Mouse (Mus musculus): ENCODE measurements around the gene Ly6g6e. TPM values are rescaled to one million over a fixed set of nuclear protein-coding genes. Genes with fewer than 3 reads are reported as not detected.

Gene Ly6g6e
- total and polyA plus RNA-seq, 2 experiments from 2014 or later, result 0.38 to 2.9 TPM

- Histone ChIP-seq H3K27me3 (ENCODE audit: insufficient read depth, low read length) (no peaks in the 10 kb centered on the region), H3K4me1 (ENCODE audit: insufficient read depth) (no peaks in the 10 kb centered on the region), H3K4me3 (ENCODE audit: low read depth, low read length) (no peak overlapping the region), H3K9ac (no peak overlapping the region), H3K4me2 (ENCODE audit: low read depth) (no peak overlapping the region), H3K9me3 (ENCODE audit: low read length) (no peaks in the 10 kb centered on the region), H3K36me3 (ENCODE audit: insufficient read depth) (peaks cover 47% of the 10 kb centered on the region), H3K27ac (ENCODE audit: low read depth, low read length) (no peak overlapping the region)
- TF ChIP-seq CTCF (IDR thresholded peaks at IDR 0.05; ENCODE audit: low read depth), result no peak
- DNase-seq (no peak), ATAC-seq (no peak)
- 96% methylated on average over 7 of the region's 7 CpGs for WGBS
Measured at GRCm38 (mm10) chr17:35104079-35104478, 27.4 kb downstream of the Ly6g6e start.

- DNase-seq, result no peak
- ATAC-seq, result no peak
- Histone ChIP-seq H3K9me3 (ENCODE audit: low read length) (no peaks in the 10 kb centered on the region), H3K4me1 (ENCODE audit: insufficient read depth) (no peaks in the 10 kb centered on the region), H3K4me3 (ENCODE audit: low read depth, low read length) (no peak overlapping the region), H3K9ac (no peak overlapping the region), H3K27me3 (ENCODE audit: insufficient read depth, low read length) (no peaks in the 10 kb centered on the region), H3K36me3 (ENCODE audit: insufficient read depth) (peaks cover 40% of the 10 kb centered on the region), H3K4me2 (ENCODE audit: low read depth) (no peak overlapping the region), H3K27ac (ENCODE audit: low read depth, low read length) (no peak overlapping the region)
- TF ChIP-seq CTCF (IDR thresholded peaks at IDR 0.05; ENCODE audit: low read depth), result no peak
- WGBS, result 78% methylated on average over 6 of the region's 6 CpGs
Measured at GRCm38 (mm10) chr17:35104754-35105153, 28.1 kb downstream of the Ly6g6e start.

GRCm38 (mm10) chr17:35105740-35106389 lies 29.2 kb downstream of the Ly6g6e start:
- Histone ChIP-seq H3K9ac (no peak overlapping the region), H3K4me2 (ENCODE audit: low read depth) (peak overlapping the region; percentile 24; the same call in 1 of the 2 replicates), H3K4me3 (ENCODE audit: low read depth, low read length) (no peak overlapping the region), H3K4me1 (ENCODE audit: insufficient read depth) (no peaks in the 10 kb centered on the region), H3K36me3 (ENCODE audit: insufficient read depth) (peaks cover 29% of the 10 kb centered on the region), H3K27ac (ENCODE audit: low read depth, low read length) (no peak overlapping the region), H3K27me3 (ENCODE audit: insufficient read depth, low read length) (no peaks in the 10 kb centered on the region), H3K9me3 (ENCODE audit: low read length) (no peaks in the 10 kb centered on the region)
- DNase-seq (peak; percentile 28), ATAC-seq (peak; percentile 46; the same call in 1 of the 2 replicates)
- WGBS, result 21% methylated on average over 13 of the region's 13 CpGs
- peak; percentile 66 for TF ChIP-seq CTCF (IDR thresholded peaks at IDR 0.05; ENCODE audit: low read depth)

GRCm38 (mm10) chr17:35106522-35106921 lies 29.8 kb downstream of the Ly6g6e start:
- H3K9me3 ChIP-seq (ENCODE audit: low read length), result no peaks in the 10 kb centered on the region
- H3K4me3 ChIP-seq (ENCODE audit: low read depth, low read length), result no peak overlapping the region
- no peak overlapping the region for H3K9ac ChIP-seq
- H3K4me1 ChIP-seq (ENCODE audit: insufficient read depth), result no peaks in the 10 kb centered on the region
- TF ChIP-seq CTCF (IDR thresholded peaks at IDR 0.05; ENCODE audit: low read depth), result peak; percentile 55
- DNase-seq, result peak; percentile 19
- H3K27me3 ChIP-seq (ENCODE audit: insufficient read depth, low read length), result no peaks in the 10 kb centered on the region
- H3K4me2 ChIP-seq (ENCODE audit: low read depth), result no peak overlapping the region
- H3K36me3 ChIP-seq (ENCODE audit: insufficient read depth), result peaks cover 22% of the 10 kb centered on the region
- H3K27ac ChIP-seq (ENCODE audit: low read depth, low read length), result no peak overlapping the region
- no peak for ATAC-seq
- WGBS, result 63% methylated on average over 3 of the region's 3 CpGs

GRCm38 (mm10) chr17:35108097-35108496 lies 31.4 kb downstream of the Ly6g6e start, which contains the start of gene Ly6g5c:
Gene Ly6g5c, plus strand, starts transcription at chr17:35108279.
- DNase-seq, result no peak
- 84% methylated on average over 6 of the region's 6 CpGs for WGBS
- no peak within 1 kb of the TSS for H3K27ac ChIP-seq (ENCODE audit: low read depth, low read length)
- no peak within 1 kb of the TSS for H3K4me2 ChIP-seq (ENCODE audit: low read depth)
- H3K4me1 ChIP-seq (ENCODE audit: insufficient read depth), result no peaks in the 10 kb centered on the region
- no peak within 1 kb of the TSS for H3K9ac ChIP-seq
- peaks cover 7% of the 10 kb centered on the region; the same call in 1 of the 2 replicates for H3K36me3 ChIP-seq (ENCODE audit: insufficient read depth)
- no peaks in the 10 kb centered on the region for H3K27me3 ChIP-seq (ENCODE audit: insufficient read depth, low read length)
- no peak within 1 kb of the TSS for H3K4me3 ChIP-seq (ENCODE audit: low read depth, low read length)
- no peak for TF ChIP-seq CTCF (IDR thresholded peaks at IDR 0.05; ENCODE audit: low read depth)
- ATAC-seq, result no peak
- H3K9me3 ChIP-seq (ENCODE audit: low read length), result no peaks in the 10 kb centered on the region

- no peaks in the 10 kb centered on the region for H3K4me1 ChIP-seq (ENCODE audit: insufficient read depth)
- H3K27me3 ChIP-seq (ENCODE audit: insufficient read depth, low read length), result no peaks in the 10 kb centered on the region
- H3K36me3 ChIP-seq (ENCODE audit: insufficient read depth), result peaks cover 27% of the 10 kb centered on the region
- no peak overlapping the region for H3K9ac ChIP-seq
- H3K27ac ChIP-seq (ENCODE audit: low read depth, low read length), result no peak overlapping the region
- no peak overlapping the region for H3K4me2 ChIP-seq (ENCODE audit: low read depth)
- ATAC-seq (no peak), DNase-seq (no peak)
- H3K4me3 ChIP-seq (ENCODE audit: low read depth, low read length), result no peak overlapping the region
- WGBS, result 69% methylated on average over 9 of the region's 9 CpGs
- no peak for TF ChIP-seq CTCF (IDR thresholded peaks at IDR 0.05; ENCODE audit: low read depth)
- no peaks in the 10 kb centered on the region for H3K9me3 ChIP-seq (ENCODE audit: low read length)
Measured at GRCm38 (mm10) chr17:35111774-35112173, 35.1 kb downstream of the Ly6g6e start.
